Mouse (Mus musculus) mouse trophoblast stem cell (cell line): ENCODE measurements around the gene Camta1.

Experiments used
- in situ Hi-C, 2 experiments: fragments of 300-500 bp; cut with MseI, MboI; formaldehyde crosslinking; loops; 2 replicates in 1 of 2; 3 replicates in 1 of 2; pipeline ENCODE4 v1.15.1; 2025

Camta1 gene

DNA sequence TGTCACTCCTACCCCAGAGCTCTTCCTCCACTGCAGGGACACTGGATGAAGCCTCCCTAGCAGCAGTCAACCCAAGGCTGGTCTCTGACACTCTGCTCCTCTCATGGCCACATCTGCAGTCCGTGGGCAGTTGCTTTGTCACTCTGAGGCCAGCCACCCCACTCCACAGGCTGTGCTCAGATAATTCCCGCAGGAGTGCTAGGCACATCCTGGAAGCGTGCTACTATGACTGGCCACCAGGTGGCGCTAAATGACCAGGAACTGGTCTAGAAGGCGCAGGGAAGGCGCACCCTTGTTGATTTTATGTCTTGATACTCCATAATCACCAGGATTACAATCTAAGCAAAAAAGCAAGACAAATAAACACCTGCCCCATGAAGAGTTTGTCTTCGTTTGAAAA, 704.8 kb downstream of the Camta1 start:
- in situ Hi-C loops: no loop called here

DNA sequence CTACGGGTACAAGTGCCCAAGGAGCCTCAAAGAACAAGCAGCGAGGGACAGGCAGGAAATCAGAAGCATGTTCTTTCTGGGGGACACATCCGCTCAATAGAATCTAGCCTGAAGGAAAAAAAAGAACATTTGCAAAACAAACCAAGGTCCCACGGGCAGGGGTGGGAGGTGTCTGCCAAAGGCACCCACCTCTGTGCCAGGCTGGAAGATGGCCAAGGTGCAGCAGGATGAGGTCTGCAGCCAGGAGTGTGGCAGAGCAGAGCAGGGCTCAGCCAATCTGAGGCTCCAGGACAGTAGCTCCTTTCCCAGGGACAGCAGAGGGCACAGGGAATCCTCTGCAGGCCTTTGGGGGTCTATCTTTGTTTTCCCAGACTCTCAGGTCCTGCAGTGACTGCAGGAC, 706.1 kb downstream of the Camta1 start:
- in situ Hi-C loops: no loop called here

DNA sequence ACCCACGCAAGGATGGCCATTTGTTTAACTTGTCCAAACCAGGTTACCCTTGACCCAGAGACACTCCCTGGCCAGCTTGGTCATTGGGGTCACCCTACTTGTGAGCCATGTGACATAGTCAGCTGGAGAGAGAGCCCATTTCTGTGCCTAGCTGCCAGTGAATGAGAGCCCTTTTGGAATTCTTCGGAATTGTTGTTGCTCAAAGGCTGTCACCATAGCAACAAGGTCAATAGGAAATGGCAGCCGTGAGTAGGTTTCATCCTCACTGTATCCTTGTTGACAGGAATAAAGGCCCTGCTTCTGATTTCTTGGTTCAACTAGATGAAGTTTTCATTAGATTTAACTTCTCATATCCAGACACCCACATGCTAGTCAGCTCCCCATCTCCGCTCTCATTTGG, 707.4 kb downstream of the Camta1 start:
- in situ Hi-C loops: no loop called here

DNA sequence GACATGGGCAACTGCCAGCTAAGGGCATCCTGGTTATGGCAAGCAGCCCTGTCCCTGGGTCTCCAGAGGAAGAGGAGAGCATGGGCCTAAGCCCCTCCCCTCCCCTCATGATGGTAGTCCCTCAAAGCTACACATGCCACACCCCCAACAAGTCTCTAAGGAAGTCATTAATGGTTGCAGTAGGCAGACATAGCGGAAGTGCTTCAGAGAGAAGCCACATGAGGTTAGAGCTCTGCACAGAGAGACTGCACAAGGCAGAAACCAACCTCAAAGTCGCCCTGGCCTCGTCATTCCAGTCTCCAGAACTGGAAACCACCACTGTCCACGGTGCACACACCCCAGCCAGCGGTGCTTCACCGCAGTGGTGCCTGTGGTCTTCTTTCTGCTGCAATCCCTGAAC, 709.7 kb downstream of the Camta1 start:
- in situ Hi-C loops: no loop called here

DNA sequence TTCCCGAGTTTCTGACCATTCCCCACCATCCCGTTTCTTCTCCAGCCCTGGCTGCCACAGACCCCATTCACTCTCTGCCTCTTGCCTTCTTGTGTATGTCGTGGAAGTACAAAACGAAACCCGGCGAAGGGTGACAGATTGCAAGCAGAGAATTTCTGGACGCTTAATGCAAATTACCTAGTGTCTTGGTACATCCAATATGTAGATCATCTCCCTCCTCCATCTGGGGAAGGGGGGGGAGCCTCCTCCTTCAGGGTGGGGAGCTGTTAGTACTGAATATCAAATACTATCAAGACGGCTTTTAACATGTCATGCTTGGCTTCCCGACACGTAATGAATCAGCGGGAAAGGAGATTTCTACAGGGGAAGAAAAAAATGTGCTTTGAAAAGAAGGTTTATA, 710.8 kb downstream of the Camta1 start:
- in situ Hi-C loops: no loop called here

DNA sequence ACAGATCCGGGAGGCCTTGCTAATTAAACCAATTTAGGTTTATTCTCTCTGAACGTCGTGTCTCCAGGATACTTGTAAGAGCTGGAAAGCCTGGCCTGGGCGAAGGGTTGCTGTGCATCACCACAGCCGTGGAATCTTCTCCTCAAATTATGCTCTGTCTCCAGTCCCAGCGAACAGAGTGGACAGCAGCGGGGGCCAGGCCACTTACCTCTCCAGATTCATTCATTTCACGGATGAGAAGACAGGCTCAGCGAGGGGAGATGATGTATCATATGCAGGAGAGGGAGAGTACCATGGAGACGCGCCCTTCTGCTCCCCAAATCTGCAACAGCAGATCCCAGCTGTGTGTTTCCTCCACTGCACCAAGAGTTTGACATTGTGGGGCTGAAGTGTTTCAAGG, 711.6 kb downstream of the Camta1 start:
- in situ Hi-C loops: no loop called here

DNA sequence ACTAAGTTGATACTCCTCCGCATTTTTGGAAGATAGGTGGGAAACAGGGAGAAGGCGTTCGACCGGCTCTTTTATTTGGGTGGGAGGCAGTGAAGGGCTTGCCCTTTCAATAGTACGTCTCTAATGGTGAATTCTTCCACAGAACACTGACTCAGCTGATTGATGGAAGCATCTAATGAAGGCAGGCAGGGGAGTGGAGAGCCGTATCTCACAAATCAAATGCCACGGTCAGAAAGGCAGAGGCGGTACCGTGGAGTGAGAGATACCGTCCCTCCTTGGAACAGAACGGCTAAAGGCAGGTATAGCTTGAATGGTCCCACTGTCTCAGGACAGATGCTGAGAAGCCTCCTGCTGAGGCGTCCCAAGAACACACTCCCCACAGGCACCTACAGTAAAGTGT, 714.1 kb downstream of the Camta1 start:
- in situ Hi-C loops: no loop called here

DNA sequence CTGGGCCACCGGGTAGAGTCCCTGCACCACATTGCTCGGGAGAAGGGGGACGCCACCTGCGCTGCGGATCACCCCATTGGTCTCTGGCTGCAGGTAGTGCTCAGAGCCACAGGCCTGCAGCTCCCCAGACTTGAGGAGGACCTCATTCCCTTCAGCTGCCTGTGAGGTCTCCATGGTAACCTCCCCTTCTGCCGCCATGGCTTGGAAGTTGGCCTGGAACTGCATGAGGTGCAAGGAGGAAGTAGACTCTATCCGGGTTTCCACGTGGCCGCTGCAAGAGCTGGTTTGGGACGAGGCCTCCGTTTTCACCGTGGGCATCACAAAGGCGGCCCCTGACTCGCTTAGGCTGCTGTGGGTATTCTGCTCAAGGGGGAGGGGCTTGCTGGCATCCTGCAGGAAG, 717.6 kb downstream of the Camta1 start:
- in situ Hi-C loops: loop anchor here in 1 of 2 experiments (5.0 kb wide), 1 partner anchor 67 kb away; no protein-coding TSS in a partner anchor

DNA sequence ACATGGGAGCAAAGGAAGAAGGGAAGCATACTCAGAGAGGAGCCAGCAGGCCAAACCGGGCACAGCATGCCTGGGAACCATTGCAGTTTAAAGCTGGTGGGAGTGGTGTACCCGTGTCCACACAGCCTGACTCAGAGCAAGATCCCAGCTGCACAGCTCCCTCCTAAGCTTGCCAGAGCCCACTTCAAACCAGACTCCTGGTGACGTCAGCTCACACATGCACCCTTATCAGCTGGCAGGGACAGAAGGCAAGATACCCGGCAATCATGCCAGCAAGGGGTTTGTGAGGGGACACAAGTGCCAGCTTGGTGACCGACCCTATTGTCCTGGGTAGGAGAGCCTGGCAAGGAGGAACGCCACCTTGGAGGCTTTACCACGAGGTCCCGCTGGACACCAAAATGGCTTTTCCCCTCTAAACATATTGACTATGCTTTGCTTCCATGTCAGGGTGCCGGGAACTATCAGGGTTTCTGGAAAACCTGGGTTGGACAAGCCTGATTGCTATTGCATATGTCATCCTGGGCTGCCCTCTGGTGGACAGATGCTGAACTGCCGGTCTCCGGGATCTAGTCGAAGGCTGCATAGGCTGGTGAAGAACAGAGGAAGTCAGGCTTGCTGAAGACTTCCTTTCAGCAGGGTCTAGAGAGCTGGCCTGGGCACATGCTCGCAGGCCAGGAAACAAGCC, 720.3 kb downstream of the Camta1 start:
- in situ Hi-C loops: loop anchor here in 1 of 2 experiments (5.0 kb wide), 1 partner anchor 64 kb away; no protein-coding TSS in a partner anchor

DNA sequence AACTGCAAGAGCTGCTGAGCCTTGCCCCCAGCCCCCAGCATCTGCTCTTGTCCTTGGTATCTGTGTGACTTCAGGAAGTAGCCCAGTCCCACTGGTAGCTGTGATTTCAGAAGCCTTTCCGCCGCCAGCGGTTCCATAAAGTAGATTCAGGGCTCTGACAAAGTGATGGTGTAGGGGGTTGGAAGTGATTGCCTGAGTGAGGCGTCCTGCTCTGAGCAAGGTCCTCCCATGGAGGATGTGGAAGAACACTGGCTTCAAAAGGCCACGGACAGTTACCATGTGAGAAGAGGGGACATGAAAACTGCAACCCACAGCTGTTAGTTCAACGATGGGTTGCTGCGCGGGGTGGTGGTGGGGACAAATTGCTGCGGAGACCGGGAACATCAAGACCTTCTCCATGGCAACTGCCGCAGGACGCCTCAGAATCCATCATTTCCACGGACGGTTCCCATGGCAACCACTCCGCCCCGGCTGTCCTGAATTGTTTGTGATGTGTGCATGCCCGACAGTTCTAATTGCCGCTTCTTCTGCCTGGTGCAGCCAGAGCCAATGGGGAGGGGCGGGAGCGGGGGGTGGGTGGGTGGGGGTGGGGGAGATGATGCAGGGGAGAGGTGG, 721.2 kb downstream of the Camta1 start:
- in situ Hi-C loops: loop anchor here in 1 of 2 experiments (5.0 kb wide), 1 partner anchor 63 kb away; no protein-coding TSS in a partner anchor

DNA sequence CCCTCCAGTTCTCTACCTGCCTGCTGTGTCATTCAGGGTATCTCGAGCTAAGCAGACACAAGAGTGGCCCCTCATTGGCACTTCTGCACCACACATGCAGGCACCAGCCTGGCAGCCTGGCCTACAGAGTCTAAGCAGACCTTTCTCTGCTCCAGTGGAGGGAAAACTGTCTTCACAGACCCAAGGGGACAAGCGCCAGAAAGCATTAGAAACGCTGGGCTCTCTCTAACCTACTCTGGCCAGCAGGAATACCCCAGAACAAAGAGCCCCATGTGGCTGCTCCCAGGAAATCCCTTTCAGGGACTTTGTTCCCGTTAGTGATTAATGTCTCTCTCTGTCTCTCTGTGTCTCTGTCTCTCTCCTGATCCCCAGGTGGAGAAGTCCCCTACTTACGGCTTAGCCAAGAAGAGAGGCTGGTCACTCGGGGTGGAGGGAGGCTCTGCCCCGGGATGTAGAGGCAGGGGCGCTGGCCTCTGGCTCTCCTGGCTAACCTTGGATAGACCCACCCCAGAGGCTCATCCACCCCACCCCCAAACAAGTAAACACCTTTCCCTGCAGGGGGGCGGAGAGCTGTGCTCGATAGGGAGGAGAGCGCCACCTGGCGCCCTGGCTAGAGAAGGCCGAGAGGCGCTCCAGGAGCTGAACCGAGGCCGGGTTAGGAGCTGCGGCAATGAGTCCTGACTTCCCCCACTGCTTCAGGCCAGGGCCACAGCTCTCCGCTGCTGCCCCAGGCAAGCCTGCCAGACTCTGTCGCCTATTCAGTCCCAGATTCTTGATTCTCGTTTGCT, 722.4 kb downstream of the Camta1 start:
- in situ Hi-C loops: loop anchor here in 1 of 2 experiments (5.0 kb wide), 1 partner anchor 67 kb away; no protein-coding TSS in a partner anchor

DNA sequence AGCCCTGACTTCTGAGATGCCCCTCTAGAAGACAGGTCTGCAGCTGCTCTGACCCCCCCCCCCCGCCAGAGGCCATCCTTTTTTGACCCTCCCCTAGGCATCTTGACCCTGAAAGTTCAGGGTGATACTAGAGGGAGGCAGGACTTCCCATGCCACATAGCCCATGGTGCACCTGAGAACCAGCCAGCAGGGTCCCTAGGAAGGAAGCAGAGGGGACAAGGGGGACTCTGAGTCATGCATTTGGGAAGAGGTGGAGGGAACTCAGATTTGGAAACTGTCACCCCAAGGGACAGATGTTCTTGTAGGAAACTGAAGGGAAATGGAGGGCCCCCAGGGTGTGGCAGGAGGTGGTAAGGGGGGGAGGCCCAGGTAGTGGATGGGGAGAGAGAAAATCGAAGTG, 723.1 kb downstream of the Camta1 start:
- in situ Hi-C loops: loop anchor here in 1 of 2 experiments (5.0 kb wide), 1 partner anchor 66 kb away; no protein-coding TSS in a partner anchor

DNA sequence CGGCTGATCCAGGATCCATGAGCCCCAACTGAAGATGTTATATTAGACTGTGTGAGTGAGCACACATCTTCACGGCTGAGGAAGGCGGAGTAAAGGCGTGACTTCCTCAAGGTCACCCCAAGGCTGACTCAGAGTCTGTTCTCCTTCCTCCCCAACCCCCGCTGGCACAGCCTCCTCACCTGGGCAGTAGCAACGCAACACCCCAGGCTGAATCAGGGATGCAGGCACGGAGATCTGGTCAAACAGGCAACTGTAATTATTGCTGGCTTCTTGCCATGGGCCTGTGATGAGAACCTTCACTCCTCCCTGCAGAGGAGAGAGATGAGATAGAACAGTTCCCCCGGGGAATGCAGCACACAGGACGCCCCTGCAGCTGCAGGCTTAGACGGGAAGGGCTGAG, 723.5 kb downstream of the Camta1 start:
- in situ Hi-C loops: loop anchor here in 1 of 2 experiments (5.0 kb wide), 1 partner anchor 66 kb away; no protein-coding TSS in a partner anchor

DNA sequence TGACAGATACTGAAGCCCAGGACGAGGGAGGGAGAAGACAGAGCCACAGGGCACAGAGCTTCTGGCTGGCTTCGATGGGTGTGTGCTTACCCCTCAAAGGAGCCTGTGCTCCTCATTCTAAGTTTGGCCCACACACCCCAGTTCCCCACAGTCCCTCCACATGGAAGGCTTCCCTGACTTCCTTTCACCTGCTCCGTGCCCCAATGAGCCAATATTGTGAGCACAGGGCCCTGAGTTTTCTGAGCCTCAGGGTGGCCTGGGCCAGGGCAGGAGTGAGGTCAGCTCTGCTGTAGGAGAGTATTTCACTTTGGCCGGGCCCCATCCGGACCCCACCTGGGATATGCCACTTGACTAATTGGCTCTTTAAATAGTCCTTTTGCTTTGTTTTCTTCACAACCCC, 724.0 kb downstream of the Camta1 start:
- in situ Hi-C loops: loop anchor here in 1 of 2 experiments (5.0 kb wide), 1 partner anchor 65 kb away; no protein-coding TSS in a partner anchor

DNA sequence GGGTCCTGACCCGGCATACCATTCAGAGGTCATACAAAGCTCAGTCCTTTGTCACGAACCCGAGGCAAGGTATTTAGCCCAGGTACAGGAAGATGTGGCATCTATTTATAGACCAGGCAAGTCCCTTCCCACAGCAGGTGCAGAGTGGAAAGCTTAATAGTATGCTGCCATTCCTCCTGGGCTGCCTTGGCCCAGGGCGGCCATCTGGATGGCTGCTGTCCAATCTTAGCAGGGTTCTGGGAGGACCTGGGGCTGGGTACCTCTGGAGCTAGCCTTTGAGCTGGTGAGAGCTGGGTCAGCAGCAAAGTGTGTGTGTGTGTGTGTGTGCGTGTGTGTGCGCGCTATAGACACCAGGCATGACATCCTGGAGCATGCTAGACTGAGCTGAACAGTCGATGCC, 726.2 kb downstream of the Camta1 start:
- in situ Hi-C loops: loop anchor here in 1 of 2 experiments (5.0 kb wide), 1 partner anchor 63 kb away; no protein-coding TSS in a partner anchor

DNA sequence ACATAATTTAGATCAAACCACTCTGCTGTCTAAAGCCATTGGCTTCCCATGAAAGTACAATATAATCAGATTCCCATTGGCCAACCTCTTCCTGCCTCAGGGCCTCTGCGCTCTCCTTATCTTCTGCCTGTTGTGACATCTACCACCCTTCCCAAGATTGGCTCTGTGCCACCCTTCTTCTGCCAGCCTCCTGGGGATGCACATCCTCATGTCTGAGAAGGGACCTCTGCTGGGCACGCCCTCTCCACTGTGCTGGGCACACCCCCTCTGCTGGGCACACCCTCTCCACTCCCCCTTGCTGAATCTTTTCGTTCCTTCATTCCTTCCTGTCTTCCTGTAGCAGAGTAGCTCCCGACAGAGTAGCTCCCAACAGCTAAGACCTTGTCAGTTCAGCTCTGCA, 727.9 kb downstream of the Camta1 start:
- in situ Hi-C loops: no loop called here

DNA sequence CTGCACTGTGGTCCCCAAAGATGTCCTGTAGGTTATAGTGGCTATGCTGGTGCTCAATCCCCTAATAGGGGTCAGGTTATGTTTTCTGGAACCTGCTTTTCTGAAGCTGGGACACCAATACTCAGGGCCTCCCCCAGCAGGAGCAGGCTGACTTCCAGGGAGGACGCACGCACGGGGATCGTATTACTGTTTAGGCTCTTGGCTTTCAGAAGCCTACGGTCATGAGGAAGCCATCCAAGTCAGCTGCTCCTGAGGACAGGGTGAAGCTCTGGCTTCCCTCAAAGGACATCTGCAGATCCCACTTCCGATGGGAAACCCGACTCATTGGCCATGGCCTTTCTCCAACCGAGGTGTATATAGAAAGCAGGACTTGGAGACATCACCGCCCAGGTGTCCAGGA, 729.2 kb downstream of the Camta1 start:
- in situ Hi-C loops: no loop called here

DNA sequence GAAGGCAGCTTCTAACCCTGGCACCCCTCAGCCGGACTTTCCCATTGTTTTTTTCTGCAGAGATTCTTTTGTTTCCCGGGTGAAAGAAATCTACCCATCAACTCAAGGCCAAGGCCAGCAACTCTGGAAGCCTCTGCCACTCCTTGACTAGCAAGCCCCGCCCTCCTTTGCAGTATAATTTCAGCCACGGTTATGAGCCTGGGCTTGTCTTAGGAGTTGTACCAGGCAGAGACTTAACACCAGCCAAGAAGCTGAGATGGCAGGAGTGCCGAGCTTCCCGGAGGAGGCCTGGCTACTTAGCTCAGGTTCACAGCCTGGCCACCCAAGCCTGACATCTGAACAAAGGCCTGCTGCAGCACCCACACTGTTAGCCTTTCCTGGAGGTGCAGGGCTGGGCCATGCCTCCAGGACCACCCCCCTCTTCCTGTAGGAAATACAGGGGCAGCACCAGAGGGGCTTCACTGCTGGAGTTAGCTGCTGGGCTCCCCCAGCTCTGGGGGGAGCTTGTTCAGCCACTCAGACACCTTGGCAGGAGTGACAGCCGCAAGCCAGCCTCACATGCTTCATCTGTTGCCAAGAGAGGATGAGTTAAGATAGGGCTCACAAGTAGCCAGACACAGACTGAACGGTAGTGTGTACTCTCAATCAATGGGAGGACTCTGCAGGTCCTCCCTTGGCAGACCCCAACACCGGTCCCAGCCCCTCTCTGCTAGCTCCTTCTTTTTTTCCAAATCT, 730.8 kb downstream of the Camta1 start:
- in situ Hi-C loops: no loop called here

DNA sequence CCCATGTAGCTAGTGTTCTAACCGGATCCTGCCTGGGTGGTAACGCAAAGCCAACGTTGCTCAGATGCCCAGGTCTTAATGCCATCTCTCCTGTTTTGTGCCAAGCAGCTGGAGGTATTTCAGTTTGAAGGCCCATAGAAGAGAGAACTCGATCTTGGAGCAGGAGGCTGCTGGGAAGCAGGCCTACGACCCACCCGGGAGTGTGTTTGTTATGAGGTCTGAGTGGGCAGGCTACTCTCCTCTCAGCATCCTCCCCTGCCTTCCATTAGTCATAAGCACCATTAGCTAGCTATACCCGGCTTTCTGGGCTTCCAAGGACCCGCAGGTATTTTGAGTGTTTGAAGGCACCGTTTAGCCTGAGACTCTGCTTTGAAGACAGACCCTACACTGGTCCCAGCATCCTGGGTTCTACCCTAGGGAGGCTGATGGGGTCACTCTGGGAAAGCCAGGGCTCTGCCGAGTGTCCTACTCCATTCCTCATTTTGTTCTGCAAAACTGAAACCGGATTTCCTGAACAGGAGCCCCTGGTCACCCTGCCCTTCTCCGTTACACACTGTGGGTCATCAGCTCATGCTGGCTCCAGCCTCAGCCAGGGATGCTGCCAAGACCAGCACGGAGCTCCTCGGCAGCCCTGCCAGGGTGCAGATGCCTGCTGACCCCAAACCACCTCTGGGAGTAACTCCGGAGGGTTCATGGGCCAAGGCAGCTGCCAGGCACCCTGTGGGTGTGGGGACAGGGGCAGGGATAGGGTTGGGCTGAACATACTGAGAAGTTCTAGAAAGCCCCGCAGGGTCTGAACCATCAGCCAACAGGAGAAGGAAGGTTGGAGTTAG, 731.7 kb downstream of the Camta1 start:
- in situ Hi-C loops: no loop called here
